Mouse (Mus musculus): ENCODE measurements around the gene Mul1. TPM values are rescaled to one million over a fixed set of nuclear protein-coding genes. Genes with fewer than 3 reads are reported as not detected.
A peak's percentile ranks its signal among the peaks of the same experiment; 100 is the strongest.

Mul1 gene
- polyA plus RNA-seq, 1 experiment from 2014 or later, result 18.5 TPM

DNA sequence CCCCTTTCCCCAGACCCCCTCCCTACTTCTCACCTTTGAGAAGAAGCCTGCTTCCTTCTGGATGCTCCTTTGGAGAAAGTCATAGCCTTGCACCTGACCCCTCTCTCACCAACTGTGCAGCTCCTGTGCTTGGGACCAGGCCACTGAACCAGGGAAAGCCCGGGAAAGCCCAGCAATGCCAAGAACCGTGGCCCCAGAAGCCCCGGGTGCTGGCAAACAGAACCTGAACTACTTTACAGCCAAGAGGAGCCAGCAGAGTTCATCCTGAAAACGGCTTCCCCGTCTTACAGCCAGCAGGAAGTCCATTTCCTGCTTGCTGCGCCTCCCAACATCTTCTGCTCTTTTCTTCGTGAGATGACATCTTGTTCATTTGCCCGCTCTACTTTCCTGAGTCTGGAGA is 48.2 kb downstream of the Mul1 start:
- no peaks in the 10 kb centered on the region for H3K36me3 ChIP-seq (ENCODE audit: control insufficient read depth, insufficient read depth, low read length)
- H3K27ac ChIP-seq (ENCODE audit: low read depth, low read length), result no peak overlapping the region
- peak; percentile 37 for DNase-seq (ENCODE audit: low spot score, missing footprints)
- H3K9ac ChIP-seq (ENCODE audit: low read length), result no peak overlapping the region
- no peak for ATAC-seq (ENCODE audit: low FRiP score)
- WGBS, result 73% methylated on average over 8 of the region's 8 CpGs
- no peak overlapping the region for H3K4me3 ChIP-seq (ENCODE audit: low read depth, low read length)
- H3K27me3 ChIP-seq (ENCODE audit: control insufficient read depth, insufficient read depth, low read length), result no peaks in the 10 kb centered on the region
- no peaks in the 10 kb centered on the region for H3K9me3 ChIP-seq (ENCODE audit: control insufficient read depth, low read length)
- H3K4me1 ChIP-seq (ENCODE audit: control insufficient read depth, insufficient read depth, low read length), result 0 out of 2 replicates have a peak, but pooled peaks cover under 1% of the 10 kb centered on the region
- no peak overlapping the region for H3K4me2 ChIP-seq

DNA sequence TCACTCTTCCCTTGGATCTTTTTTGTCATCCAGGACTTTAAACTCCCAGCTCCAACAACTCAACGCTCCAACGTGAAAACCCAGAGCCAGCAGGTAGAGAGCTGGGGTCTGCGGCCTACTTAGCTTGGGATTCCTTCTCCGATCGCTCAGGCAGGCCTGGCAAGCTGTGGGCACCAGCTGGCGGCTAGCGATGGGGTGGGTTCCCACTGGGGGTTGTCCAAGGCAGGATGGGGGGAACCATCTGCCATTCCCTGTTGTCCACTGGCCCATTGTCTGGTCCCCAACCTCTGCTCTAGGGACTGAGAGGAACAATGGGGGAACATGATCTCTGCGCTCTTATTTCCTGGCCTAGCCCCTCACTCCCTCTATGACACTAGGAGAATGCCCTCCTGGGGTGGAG is 53.8 kb downstream of the Mul1 start:
- no peaks in the 10 kb centered on the region for H3K27me3 ChIP-seq (ENCODE audit: control insufficient read depth, insufficient read depth, low read length)
- H3K4me1 ChIP-seq (ENCODE audit: control insufficient read depth, insufficient read depth, low read length), result peaks cover 13% of the 10 kb centered on the region
- no peak overlapping the region; the same call in 1 of the 2 replicates for H3K27ac ChIP-seq (ENCODE audit: low read depth, low read length)
- H3K4me2 ChIP-seq, result no peak overlapping the region
- no peaks in the 10 kb centered on the region for H3K9me3 ChIP-seq (ENCODE audit: control insufficient read depth, low read length)
- WGBS, result 35% methylated on average over 8 of the region's 8 CpGs
- H3K36me3 ChIP-seq (ENCODE audit: control insufficient read depth, insufficient read depth, low read length), result no peaks in the 10 kb centered on the region
- no peak for ATAC-seq (ENCODE audit: low FRiP score)
- DNase-seq (ENCODE audit: low spot score, missing footprints), result no peak
- no peak overlapping the region for H3K4me3 ChIP-seq (ENCODE audit: low read depth, low read length)
- no peak overlapping the region for H3K9ac ChIP-seq (ENCODE audit: low read length)

DNA sequence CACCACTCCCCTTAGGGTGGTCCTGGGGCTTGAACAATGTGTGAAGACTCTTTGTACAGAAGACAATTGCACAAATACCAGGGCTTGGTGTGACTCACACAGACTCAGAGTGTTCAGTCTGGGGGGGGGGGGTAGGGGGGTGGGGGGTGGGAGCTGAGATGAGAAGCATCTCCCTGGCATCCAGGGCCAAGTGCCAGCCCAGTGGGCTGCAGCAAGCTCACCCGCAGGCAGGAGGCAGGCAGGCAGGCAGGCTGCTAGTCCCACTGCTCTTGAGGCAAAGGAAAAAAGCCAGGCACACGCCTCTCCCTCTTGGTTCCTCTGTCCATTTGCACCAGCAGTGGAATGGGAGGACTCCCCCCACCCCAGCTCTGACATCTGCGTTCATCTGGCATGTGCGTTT is 56.6 kb downstream of the Mul1 start:
- H3K27me3 ChIP-seq (ENCODE audit: control insufficient read depth, insufficient read depth, low read length), result no peaks in the 10 kb centered on the region
- H3K4me2 ChIP-seq, result no peak overlapping the region
- H3K4me1 ChIP-seq (ENCODE audit: control insufficient read depth, insufficient read depth, low read length), result peaks cover 38% of the 10 kb centered on the region
- H3K9me3 ChIP-seq (ENCODE audit: control insufficient read depth, low read length), result no peaks in the 10 kb centered on the region
- H3K36me3 ChIP-seq (ENCODE audit: control insufficient read depth, insufficient read depth, low read length), result no peaks in the 10 kb centered on the region
- ATAC-seq (ENCODE audit: low FRiP score) (no peak), DNase-seq (ENCODE audit: low spot score, missing footprints) (no peak)
- no peak overlapping the region for H3K27ac ChIP-seq (ENCODE audit: low read depth, low read length)
- WGBS, result 73% methylated on average over 4 of the region's 4 CpGs
- H3K9ac ChIP-seq (ENCODE audit: low read length), result no peak overlapping the region
- no peak overlapping the region for H3K4me3 ChIP-seq (ENCODE audit: low read depth, low read length)

Other genes with a start within 250 kb of the Mul1 start
- 182 and 198 TPM in 2 replicates for gene Hp1bp3, start 218.4 kb upstream of the Mul1 start, polyA plus RNA-seq (2014; fragmentation: Nextera tagmentation; extraction: Ambion mirVana)
- gene Sh2d5, start 184.3 kb upstream of the Mul1 start, polyA plus RNA-seq (2014; fragmentation: Nextera tagmentation; extraction: Ambion mirVana), result 0.94 TPM in 2 replicates
- gene Kif17, start 184.2 kb upstream of the Mul1 start, polyA plus RNA-seq (2014; fragmentation: Nextera tagmentation; extraction: Ambion mirVana), result 0.44 and 0.48 TPM in 2 replicates
- 209 and 219 TPM in 2 replicates for gene Ddost, start 129.9 kb upstream of the Mul1 start, polyA plus RNA-seq (2014; fragmentation: Nextera tagmentation; extraction: Ambion mirVana)
- 21.6 and 22.4 TPM in 2 replicates for gene Pink1, start 108.4 kb upstream of the Mul1 start, polyA plus RNA-seq (2014; fragmentation: Nextera tagmentation; extraction: Ambion mirVana)
- 1.7 and 2.0 TPM in 2 replicates for gene Cda, start 66.7 kb upstream of the Mul1 start, polyA plus RNA-seq (2014; fragmentation: Nextera tagmentation; extraction: Ambion mirVana)
- 0.14 TPM in 1 of 2 replicates, not detected in the other for gene Fam43b, start 38.1 kb upstream of the Mul1 start, polyA plus RNA-seq (2014; fragmentation: Nextera tagmentation; extraction: Ambion mirVana)
- gene Camk2n1, start 19.6 kb downstream of the Mul1 start, polyA plus RNA-seq (2014; fragmentation: Nextera tagmentation; extraction: Ambion mirVana), result 6.0 and 6.1 TPM in 2 replicates
- 0.15 and 0.28 TPM in 2 replicates for gene Vwa5b1, start 201.2 kb downstream of the Mul1 start, polyA plus RNA-seq (2014; fragmentation: Nextera tagmentation; extraction: Ambion mirVana)